Mouse (Mus musculus) spleen, postnatal 10 days (tissue): ENCODE measurements around the gene Tmc4.
A peak's percentile ranks its signal among the peaks of the same experiment; 100 is the strongest.
"Not testable (repeated sequence)": the region's sequence is repeated elsewhere in the genome, so short reads cannot be mapped to it uniquely, and the experiment has no call there.

Experiments used
- DNase-seq, 2 experiments: peaks; one replicate each; pipeline ENCODE4 v3.0.0; 2021 to 2022; ENCODE audit warnings: low spot score in 2 of 2

Tmc4 gene

GRCm38 (mm10) chr7:3677342-3677741, at the start of gene Tmc4:
Gene Tmc4 (minus strand): TSS chr7:3677553.
- no peak for DNase-seq

- not testable (repeated sequence) for DNase-seq
Measured at GRCm38 (mm10) chr7:3725459-3725858, 48.1 kb upstream of the Tmc4 start.

DNA sequence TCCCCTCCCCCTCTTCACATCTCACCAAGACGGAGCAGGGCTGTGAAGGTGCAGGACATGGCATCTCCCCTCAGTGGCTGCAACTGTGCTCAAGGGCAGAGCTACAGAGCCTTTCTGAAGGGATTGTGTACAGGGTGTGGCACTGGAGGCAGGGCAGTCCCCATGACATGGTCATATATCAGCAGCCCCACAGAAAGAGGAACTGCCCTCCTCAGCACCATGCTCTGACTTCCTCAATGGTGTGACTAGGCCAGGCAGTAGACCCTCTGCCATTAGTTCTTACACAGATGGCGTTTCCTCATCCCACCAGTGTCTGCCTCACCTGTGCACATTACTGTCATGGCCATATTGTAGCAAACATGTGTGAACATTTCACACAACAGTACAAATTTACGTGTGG, 42.9 kb upstream of the Tmc4 start, which contains the start of gene Pirb:
TSS of gene Pirb (minus strand) at position 124 of the 400 bp plus-strand sequence.
- not testable (repeated sequence) for DNase-seq

DNA sequence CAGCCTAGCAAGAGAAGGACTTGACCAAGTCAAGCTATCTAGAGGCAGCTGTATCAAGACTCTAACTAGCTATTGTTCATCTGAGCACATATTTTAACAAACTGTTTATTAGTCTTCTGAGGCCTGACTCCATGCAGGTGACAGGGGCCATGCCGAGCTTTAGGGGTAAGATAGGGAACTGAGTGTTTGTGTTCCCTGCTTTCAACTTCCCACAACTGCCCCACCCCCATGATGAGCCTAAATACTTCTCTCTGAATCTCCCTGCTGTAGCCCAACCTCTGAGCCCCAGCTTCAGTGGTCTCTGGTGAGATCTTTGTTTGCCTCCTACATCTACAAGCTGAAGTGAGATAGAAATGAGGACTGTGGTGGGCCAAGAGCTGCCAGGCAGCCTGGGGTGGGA, 37.9 kb upstream of the Tmc4 start:
- no peak for DNase-seq

DNA sequence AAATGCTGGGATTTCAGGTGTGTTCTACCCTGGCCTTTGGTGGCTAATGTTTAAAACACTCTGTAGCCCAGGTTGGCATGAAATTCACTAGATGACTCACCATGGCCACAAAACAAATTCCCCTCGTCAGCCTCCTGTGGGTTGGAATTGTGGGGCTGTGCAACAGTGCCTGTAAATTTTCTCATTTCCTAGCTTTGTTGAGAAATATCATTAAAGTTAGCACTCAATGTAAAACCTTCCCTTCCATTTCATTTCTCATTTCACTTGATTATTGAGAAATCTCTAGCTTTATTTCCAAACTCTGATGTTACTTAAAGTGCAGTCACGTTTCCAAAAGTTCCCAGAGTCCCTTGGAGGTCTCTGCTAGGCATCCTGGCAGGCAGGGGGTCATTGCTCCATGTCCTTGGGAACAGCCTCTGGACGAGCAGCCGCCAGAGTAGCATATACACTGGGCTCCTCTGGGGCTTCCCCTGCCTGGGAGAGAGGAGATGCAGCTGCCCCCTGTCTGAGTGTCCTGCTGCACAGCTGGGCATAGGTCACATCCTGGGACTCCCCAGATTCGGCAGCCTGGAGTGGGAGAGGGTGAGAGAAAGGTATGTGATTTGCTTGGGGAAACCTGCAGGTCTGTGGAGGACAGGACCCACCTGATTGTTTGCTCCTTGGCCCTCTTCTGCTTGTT, 35.0 kb upstream of the Tmc4 start:
- peak in 1 of 2 experiments; percentile 8 for DNase-seq

- DNase-seq, result no peak
Measured at GRCm38 (mm10) chr7:3709000-3709399, 31.6 kb upstream of the Tmc4 start.

DNA sequence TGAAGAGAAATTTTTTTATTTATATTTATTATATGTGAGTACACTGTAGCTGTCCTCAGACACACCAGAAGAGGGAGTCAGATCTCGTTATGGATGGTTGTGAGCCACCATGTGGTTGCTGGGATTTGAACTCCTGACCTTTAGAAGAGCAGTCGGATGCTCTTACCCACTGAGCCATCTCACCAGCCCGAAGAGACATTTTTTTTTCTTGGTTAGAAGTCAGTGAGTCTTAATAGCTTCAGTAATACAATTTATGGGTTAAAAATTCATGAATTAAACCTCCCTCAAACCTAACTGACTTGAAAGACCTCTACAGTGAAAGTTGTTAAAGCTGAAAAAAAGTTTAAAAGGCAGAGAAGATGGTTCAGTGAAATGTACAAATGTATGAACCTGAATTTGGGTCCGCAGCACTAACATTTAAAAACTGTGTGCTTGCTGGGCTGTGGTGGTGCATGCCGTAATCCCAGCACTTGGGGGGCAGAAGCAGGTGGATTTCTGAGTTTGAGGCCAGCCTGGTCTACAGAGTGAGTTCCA, 31.2 kb upstream of the Tmc4 start:
- DNase-seq, result not testable (repeated sequence)

DNA sequence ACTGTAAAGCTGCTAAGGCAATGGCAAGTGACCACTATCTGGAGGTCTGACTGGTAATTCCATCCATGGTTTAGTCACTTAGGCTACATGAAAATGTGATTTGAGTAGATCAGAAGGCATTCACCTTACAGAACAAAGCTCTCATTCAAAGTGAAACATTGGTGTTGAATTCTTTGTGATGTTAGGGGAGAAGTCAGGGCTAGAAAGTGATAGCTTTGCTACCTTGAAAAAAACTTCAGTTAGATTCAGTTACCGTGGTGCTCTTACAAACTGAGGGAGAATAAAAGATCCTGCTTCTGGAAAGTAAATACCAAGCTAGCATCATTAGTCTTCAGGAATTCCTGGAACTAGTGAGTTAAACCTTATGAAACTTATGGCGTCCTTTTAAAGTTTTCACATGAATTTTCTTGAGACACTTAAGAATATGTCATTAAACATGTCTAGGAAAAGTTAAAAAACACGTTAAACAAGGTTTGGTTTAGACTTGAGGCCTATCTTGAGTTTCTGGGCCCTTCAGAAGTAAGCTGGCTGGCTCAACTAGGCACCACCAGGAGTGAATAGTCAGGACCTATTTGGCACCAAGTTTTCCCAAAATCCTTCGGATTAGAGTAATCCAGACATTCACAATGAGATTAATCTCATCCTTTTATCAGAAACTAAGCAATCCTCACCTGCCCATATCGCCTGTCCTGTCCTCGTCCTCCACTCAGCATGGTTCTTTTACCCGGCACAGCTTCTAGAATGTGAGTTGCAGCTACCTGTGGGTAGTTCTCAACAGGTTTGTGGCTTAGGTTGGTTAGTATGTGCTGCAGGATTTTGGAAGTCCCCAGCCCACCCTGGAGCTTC, 30.4 kb upstream of the Tmc4 start:
- no peak for DNase-seq

DNA sequence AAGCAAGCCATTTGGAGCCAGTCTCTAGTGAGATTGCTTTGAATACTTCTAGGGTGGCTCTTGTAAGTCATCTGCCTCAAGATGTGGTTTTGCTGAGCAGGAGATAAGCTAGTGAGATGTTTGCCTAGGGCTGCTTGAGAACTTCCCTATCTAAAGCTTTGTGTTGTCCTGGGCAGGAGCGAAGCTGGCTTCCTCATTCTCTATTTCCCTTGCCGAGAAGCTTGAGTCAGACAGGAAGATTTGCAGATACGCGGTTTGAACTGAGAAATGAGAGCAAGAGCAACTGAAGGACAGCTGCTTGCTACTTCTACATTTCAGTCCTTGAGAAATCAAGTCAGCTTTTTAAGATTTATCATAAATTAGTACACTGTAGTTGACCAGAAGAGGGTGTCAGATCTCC, 29.7 kb upstream of the Tmc4 start:
- DNase-seq, result peak in 1 of 2 experiments; percentile 24

DNA sequence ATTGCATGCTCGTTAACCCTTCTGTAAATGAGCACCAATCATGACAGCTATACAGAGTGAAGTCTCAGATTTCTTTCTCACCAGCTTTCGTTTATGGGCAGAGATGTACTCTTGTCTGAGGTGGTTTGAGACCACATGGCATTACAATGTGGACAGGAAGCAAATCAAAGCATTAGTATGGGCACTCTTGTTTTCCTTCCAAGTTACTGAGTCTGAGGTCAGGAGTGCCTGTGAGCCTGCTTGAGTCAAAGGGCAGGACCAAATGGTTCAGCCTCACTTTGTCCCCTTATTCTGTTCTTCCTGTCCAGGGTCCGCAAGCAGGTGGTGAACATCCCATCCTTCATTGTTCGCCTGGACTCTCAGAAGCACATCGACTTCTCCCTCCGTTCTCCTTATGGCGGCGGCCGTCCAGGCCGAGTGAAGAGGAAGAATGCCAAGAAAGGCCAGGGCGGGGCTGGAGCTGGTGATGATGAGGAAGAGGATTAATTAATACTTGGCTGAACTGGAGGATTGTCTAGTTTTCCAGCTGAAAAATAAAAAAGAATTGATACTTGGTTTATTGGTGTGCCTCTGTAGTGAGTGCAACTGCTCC, 29.1 kb upstream of the Tmc4 start:
- DNase-seq, result no peak

- DNase-seq, result no peak
Measured at GRCm38 (mm10) chr7:3705911-3706310, 28.6 kb upstream of the Tmc4 start.

- DNase-seq, result peak in 1 of 2 experiments; percentile 32
Measured at GRCm38 (mm10) chr7:3705461-3705860, 28.1 kb upstream of the Tmc4 start.

DNA sequence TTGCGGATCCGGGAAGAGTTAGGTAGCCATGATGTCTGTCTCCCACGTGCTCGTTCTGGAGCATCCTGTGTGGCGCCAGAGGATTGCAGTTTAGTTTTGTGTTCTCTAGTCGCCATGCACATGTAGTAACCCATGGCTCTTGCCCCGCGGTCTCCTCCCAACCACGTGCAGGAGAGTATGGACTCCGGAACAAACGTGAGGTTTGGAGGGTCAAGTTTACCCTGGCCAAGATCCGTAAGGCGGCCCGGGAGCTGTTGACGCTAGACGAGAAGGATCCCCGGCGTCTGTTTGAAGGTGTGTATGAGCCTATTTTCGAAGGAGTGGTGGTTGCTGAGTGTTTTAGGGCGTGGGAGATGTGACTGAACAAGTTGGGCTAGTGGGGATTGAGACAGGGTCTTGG, 27.1 kb upstream of the Tmc4 start:
- no peak for DNase-seq

DNA sequence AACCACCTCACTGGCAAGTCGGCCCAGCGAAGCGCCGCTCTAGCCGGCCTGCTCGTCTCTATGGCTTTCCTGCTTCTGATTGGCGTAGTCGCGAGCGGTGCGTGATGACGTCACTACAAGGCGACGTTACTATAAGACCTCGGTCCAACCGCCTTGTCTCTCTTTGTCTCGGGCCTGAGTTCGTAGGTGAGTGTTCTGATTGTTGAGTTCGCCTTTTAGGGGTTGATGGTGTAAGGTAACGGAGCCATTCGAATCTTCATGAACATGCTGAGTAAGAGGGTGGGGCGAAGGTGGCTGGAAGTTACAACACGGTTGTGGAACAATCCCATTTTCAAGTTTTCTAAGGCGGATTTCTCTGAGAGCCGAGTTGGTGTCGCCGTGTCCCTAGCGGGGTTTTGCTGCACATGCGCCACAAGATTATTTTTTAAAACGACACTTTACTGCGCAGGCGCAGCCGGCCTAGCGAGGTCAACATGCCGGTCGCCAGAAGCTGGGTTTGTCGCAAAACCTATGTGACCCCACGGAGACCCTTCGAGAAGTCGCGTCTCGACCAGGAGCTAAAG, 26.6 kb upstream of the Tmc4 start, which contains the start of gene Rps9:
TSS of gene Rps9 (plus strand) at position 115 of the 563 bp plus-strand sequence.
- DNase-seq, result peak; percentile 95 to 97

DNA sequence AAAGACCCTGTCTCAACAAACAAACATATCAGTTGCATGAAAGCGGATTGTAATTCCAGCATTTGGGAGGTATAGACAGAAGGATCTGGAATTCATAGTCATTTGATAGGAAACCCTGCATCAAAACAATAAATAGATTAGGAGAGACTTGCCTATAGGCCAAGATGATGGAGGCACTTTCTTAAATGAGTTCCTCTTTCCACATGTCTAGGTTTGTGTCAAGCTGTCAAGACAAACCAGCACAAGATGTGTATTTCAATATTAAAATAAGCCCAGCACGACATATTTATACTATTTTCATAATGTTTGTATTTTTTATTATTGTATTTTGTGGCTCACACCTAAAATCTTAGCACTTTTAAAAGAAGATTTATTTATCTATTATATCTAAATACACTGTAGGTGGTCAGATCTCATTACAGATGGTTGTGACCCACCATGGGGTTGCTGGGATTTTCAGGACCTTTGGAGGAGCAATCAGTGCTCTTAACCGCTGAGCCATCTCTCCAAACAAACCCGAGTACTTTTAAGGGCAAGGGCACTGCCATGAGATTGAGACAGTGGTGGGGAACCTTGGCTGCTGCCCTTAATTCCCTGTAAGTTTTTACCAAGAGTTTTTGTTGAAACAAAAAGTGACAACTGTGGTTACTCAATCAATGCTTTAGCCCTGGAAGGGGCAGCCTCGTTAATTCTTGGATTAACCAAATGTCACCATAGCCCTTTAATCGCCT, 26.0 kb upstream of the Tmc4 start:
- DNase-seq, result no peak

DNA sequence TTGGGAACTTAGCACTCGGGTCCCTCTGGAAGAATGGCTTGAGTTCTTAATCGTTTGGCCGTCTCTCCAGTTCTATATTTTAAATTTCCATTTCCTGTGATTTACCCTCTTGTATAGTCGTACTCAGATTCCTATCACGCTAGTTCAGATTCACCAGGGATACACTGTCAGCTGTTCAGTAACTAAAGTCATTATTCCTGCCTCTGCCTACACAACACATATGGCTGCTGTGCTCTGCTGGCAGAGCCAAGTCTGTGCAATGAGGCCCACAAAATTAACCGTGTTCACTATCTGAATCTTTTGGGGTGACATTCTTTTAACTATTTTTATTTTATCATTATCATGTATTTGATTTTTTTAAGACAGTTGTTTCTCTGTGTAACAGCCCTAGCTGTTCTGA, 21.1 kb upstream of the Tmc4 start:
- DNase-seq, result no peak

- DNase-seq, result not testable (repeated sequence)
Measured at GRCm38 (mm10) chr7:3694949-3695305, 17.6 kb upstream of the Tmc4 start.

DNA sequence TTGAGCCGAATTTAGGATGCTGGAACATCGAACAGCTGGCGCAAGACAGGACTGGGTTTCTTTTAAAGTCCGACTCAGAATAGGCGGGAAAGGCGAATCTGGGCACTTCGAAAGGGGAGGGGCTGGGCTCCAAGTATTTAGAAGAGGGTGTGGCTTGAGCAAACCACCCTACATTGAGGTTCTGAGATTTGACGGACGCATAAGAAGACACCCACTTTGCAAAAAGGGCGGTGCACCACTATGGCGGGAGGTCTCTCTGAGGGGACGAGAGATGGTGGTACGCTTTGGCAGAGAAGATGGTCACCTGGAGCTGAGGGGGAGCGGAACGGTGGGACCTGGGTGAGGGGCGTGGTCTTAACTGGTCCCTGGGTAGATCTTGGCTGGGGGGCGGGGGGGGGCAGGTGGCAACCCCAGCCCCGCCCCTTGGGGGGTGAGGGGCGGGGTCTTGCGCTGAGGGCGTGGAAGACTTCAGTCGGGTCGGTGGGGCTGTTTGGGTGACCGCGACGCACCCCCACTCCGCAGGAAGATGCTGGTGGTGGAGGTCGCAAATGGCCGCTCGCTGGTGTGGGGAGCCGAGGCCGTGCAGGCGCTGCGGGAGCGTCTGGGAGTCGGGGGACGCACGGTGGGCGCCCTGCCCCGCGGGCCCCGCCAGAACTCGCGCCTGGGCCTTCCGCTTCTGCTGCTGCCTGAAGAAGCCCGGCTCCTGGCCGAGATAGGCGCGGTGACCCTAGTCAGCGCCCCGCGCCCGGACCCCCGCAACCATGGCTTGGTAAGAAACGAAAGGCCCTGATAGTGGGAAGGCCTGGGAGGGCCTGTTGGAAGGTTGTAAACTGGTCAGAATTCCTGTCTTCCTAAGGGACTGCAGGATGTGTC, 17.0 kb upstream of the Tmc4 start:
- peak; percentile 44 to 69 for DNase-seq

DNA sequence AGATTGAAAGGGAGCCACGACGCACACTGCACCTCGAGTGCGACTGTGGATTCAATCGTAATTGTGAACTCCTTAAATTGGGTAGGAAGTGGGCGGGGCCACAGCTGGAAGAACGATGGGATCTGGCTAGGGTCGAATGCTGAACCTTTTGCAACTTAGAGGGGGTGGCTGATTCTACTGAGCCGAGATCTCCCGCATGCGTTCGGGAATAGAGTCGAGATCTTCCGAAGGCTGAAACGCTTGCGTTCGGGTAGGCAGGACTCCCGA, 16.4 kb upstream of the Tmc4 start:
- no peak for DNase-seq

- peak; percentile 94 to 98 for DNase-seq
Measured at GRCm38 (mm10) chr7:3692987-3693808, 15.8 kb upstream of the Tmc4 start, which contains the start of gene Mboat7. Gene Mboat7 (minus strand): TSS chr7:3693523.
